Mouse (Mus musculus) thymus, postnatal 36 days (tissue): ENCODE data around the gene Slc9a3r1.
A peak's percentile ranks its signal among the peaks of the same experiment; 100 is the strongest.

ENCODE experiments used
- DNase-seq, 2 experiments: peaks; one replicate each; pipeline ENCODE4 v3.0.0; 2022; ENCODE audit warnings: mixed read lengths in 2 of 2

Gene Slc9a3r1

DNA sequence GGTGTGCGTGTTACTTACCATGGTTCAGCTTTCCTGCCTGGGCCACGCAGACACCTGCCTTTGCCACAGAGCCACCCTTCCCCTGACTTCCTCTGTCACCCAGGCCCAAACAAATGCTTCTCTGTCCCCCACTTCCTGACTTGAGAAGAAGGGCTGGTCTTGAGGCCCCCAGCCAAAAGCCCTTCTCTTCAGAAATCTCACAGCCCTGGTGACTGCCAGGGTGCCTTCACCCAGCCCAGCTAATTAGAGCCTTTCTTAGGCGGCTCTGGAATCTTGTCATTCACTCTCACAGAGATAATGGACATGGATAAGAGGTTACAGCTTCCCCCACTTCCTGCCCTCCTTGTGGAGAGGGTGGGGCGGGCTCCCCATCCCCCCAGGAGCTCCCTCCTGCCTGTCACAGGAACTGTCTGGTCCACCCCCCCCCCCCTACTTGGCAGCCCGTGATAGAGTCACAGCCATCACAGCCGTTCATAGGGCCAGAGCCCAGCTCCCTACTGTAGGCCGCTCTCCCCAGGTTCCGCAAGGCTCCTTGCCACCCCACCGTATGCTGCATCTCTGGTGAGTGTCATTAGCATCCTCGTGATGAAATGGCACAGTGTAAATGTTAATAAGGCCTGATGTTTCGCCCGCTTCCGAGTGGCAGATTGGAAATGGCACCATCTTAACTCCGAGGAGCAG, 63.8 kb downstream of the Slc9a3r1 start:
- peak; percentile 56 to 73 for DNase-seq

DNA sequence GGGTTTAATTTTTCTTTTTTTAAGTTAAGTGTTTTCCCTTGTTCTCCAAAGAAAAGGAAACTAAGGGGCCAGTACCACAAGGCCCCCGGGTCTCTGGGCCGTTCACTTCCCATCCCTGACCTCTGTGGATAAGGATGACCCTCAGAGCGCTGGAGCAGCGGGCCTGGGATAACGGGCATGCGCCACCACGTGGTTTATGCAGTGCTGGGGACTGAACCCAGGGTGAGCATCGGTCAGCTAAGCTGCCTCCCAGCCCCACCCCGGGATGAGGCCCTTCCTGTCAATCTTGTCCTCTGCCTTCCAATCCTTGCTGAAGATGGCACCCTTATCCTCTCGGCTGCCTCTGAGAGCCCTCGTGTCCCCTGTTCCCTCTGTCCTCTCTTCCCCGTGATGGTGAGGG, 64.5 kb downstream of the Slc9a3r1 start:
- no peak for DNase-seq

DNA sequence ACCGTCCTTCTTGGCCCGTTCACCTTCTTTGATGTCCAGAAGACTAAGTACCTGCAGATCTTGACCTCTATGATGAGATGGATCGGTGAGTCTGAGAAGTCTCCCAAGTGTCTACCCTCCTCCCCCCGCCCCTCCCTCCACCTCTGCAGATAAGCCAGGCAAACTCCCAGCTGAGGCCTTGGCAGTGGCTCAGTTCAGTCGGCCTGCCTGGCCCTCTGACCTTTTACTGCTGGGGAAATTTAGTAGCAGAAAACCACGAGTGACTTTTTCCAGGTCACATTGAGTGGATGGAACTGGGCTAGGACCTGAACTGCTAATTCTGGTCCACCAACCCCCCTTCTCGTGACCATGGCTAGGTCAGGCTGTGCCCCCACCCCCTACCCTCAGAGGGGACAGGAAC, 65.3 kb downstream of the Slc9a3r1 start:
- no peak for DNase-seq

DNA sequence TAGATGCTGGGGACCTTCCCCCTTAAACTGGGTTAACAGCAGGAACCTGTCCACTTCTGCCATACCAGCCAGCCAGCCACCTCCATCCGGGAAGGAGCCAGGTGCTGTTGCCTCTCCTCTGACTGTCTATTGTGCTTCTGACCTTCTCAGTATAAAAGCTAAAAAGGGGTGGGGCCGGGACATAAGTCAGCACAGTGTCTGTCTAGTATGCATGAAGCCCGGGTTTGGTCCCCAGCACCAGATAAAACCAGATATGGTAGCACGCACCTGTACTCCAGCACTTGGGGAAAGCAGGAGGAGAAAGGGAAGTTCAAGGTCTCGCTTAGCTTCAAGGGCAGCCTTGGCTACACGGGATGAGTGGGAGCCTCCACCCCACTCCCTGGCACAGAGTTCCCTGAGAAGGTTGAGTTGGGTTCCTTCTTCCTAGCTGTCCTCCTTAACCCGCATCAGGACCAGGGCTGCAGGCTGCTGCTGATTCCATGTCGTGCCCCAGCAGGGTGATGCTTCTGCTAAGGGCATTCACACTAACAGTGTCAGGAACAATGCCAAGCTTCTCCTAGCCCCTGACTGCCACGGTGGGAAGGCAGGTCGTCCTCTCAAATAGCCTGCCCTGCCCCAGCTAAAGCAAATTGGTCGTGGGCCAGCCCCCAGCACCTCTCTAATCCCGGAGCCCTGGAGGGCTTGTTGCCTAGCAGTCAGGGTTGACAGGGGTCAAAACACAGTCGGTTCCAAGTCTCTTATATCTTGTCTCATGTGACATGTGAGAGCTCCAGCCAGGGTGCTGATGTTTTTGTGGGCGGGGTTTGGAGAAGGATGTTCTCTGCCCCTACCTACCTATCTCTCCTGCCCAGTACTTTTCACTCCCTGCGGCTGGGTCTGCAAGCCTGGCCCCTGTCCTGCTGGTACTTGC, 66.1 kb downstream of the Slc9a3r1 start:
- DNase-seq: no peak
